Mouse (Mus musculus) thymus, adult 2 months (tissue): ENCODE measurements around the gene Hdac4.

Experiments
- CTCF ChIP-seq: fragments of 200-500 bp; IDR thresholded peaks from 2 replicates; pipeline ENCODE4 v1.5.1; 2012; ENCODE audit warnings: mild to moderate bottlenecking, control low read depth, low read length, moderate library complexity, borderline replicate concordance; ENCODE audit not compliant: control insufficient read depth, poor library complexity, insufficient read depth; ENCODE audit errors: extremely low read depth
- POLR2A ChIP-seq: fragments of 200-500 bp; IDR thresholded peaks from 2 replicates; pipeline ENCODE4 v1.6.1; 2012; ENCODE audit warnings: mild to moderate bottlenecking, low read length, control low read depth, moderate library complexity; ENCODE audit not compliant: control insufficient read depth, poor library complexity, insufficient read depth; ENCODE audit errors: extremely low read depth

- TF ChIP-seq CTCF = no peak
- no peak for TF ChIP-seq POLR2A
Observed at GRCm38 (mm10) chr1:92092286-92092685, 103.2 kb downstream of the Hdac4 start.
